Mouse (Mus musculus): Measurements from ENCODE around the gene Knstrn. TPM values are rescaled to one million over a fixed set of nuclear protein-coding genes. Genes with fewer than 3 reads are reported as not detected.

The Knstrn gene
- total RNA-seq, 4 experiments from 2014 or later, result 1.1 to 2.0 (median 1.5) TPM

DNA sequence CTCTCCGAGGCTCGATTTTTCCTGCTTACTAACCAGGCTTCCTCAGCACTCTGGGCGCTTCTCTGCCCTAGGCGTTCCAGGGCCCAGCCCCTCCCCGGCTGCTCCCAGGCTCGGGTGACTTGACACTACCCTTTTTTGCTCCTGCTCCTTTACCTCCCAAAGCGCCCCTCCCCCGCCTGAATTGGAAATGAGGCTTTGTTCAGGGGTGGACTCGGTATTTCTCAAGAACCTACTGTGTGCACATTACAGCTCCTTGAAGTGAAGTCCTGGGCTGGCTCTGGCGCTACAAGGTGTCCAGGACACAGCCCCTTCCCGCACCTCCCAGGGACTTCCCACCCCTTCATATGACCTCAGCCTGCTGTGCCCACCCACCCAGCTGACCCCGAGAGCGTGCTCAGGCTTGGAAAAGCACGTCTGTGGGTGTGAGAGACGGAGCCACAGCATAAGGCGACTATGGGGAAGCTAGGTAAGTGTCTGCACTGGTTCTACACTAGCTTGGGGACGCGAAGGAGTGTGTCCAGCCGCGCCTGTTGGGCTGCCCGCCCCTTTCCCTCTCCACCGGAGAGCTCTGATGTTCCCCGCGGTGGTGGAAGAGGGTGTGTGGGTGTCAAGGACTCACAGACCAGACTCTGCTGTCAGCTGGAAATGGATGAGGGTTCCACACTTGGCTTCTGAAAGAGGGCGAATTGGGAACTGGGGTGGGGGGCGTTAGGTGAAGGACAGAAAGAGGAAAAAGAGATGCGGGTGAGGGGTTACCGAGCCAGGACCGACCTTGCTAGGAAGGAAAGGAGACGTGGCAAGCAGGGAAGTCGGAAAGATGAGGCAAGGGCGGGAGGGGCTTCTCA is 86.4 kb downstream of the Knstrn start, which contains the start of gene Bahd1:
Gene Bahd1, plus strand, starts transcription at position 397 of the 845 bp plus-strand sequence.
- DNase-seq (ENCODE audit: low spot score in 2 of 2), result peak in 1 of 2 experiments; percentile 18

DNA sequence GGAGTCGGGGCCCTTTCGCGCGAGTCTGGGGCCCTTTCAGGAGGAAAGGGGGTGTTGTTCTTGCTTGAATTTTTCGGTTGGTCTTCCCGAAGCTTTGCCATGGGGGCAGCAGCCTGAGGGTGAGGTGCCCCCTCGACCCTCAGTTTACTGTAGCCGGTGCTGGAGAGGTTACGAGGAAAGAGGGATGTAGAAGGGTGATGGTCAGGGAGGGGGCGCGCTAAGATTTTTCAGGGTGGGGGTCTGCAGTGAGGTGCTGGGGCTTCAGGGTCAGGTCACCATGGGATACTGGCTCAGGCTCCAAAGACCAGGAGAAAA is 87.0 kb downstream of the Knstrn start:
- DNase-seq (ENCODE audit: low spot score in 2 of 2), result no peak

DNA sequence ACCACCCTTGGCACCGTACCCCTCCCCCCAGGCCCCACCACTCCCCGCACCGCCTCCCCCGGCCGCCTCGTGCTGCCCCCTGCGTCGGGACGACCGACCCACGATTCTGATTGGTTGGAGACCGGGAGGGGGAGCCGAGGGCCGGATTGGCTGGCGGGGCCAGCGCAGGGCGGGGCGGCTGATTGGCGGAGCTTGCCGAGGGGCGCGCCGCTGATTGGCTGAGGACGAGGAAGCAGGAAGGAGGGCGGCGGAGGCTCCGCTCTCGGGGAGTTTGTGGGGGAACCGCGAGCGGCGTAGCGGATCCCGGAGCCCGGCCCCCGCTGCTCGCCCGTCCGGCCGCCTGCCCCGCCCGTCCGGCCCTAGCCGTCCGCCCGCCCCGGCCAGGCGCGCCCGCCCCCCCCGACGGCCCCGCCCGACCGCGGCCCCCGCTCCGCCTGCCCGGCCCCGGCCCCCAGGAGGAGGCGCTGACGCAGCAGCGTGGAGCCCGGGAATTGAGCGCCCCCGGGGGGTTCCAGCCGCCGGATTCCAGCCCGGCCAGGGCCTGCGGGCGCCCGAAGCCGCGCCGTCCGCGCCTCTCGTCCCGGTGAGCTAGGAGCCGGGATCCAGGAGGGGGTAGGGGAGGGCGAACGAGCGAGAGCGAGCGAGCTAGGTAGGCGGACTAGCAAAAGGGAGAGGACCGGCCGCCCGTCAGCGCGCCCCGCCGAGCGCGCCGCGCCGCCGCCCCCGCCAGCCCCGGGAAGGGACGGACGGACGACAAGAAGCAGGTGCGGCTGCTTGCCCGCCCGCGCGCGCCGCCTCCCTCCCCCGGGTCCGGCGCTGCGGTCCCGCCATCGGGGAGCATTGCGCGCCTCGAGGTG is 87.6 kb downstream of the Knstrn start:
- DNase-seq (ENCODE audit: low spot score in 2 of 2), result peak; percentile 95 to 97

DNA sequence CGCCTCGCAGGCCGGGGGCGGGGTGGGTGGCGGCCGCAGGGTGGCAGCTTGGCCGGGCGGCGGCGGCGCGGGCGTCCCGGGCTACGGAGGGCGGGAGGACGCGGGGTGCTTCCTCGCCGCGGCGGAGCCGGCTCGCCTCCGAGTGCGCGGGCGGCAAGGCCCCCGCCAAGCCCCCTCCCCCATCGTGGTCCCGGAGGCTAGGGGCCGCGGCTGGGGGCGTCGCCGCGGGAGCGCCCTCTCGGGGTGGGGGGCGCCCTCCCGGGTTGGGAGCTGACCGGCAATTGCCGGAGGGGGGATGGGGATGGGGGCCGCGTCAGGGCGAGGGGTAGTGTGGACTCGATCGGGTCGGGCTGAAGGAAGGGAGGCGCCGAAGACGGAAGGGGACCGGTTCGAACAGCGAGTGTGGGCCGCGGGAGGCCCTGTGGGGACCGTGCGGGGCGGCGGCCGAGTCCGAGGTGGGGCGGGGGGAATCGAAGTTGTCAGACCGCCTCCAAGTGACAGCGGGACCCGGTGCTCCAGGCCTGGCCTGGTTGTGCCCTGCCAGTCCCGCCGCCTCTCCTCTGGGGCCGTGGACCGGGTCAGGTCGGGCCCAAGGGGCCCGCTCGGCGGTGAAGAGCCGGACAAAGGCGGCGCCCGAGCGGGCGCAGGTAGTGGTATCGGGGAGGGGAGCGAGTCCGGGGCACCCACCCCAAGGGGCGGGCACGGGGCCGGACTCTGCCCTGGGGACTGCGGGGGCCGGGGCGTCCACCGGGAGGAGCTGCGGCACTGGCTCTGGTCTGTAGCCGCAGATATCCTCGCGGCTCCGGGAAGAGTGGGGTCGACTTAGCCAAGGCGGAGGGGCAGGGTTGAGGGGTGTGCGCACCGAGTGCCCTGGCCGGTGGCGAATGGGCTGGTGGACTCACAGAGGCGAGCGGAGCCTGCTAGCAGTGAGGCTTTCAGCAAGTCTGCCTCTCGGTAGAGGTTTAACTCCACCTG is 88.5 kb downstream of the Knstrn start:
- DNase-seq (ENCODE audit: low spot score in 2 of 2), result no peak

DNA sequence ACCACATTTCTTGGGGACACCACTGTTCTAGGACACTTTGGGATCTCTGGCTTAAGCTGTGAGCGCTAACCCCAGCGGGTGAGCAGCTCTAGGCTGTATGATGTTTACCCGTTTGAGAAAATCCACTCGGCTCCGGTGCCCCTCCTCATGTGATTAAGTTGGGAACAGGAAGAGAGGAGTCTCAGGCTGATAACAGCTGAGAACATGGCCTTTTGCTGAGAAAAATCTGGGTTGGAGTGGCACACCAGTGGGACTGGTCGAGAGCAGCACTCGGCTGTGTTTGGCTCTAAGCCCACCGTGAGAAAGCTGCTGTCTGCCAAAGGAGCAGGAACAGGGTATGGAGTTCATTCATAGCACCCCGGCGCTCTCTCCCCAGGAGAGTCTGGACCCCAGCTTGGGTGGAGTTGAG is 89.5 kb downstream of the Knstrn start:
- no peak for DNase-seq (ENCODE audit: low spot score in 2 of 2)

Other genes with a start within 250 kb of the Knstrn start
- gene Bub1b, start 215.8 kb upstream of the Knstrn start, total RNA-seq (2022), result 1 to 10 TPM; 2.1 to 3.3 (median 2.3) TPM
- 10 to 100 TPM; 50.7 to 58.1 (median 54.1) TPM for gene Pak6, start 150.7 kb upstream of the Knstrn start, total RNA-seq (2022)
- gene Ankrd63, start 110.0 kb upstream of the Knstrn start, total RNA-seq (2022), result 10 to 100 TPM; 11.8 to 16.0 (median 12.9) TPM
- gene Plcb2, start 85.6 kb upstream of the Knstrn start, total RNA-seq (2022), result 1 to 10 TPM; 2.6 to 7.6 (median 4.7) TPM
- gene Inafm2, start 68.2 kb upstream of the Knstrn start, total RNA-seq (2022), result 10 to 100 TPM; 58.4 to 69.8 (median 63.7) TPM
- gene Ccdc9b, start 51.3 kb upstream of the Knstrn start, total RNA-seq (2022), result 1 to 10 TPM; 6.2 to 8.4 (median 6.6) TPM
- gene Phgr1, start 41.2 kb upstream of the Knstrn start, total RNA-seq (2022), result not detected
- gene Disp2, start 34.3 kb upstream of the Knstrn start, total RNA-seq (2022), result 100 to 1,000 TPM; 231 to 282 (median 253) TPM
- 100 to 1,000 TPM in 3 of 4 experiments, 10 to 100 TPM in 1; 98.7 to 127 (median 107) TPM for gene Ivd, start 48.0 kb downstream of the Knstrn start, total RNA-seq (2022)
- 10 to 100 TPM; 48.8 to 57.2 (median 54.9) TPM for gene Bahd1, start 86.4 kb downstream of the Knstrn start, total RNA-seq (2022)
- 1 to 10 TPM; 3.5 to 4.3 (median 3.8) TPM for gene Chst14, start 112.5 kb downstream of the Knstrn start, total RNA-seq (2022)
- gene Ccdc32, start 215.4 kb downstream of the Knstrn start, total RNA-seq (2022), result 10 to 100 TPM; 45.3 to 60.6 (median 53.9) TPM
- gene Rpusd2, start 220.8 kb downstream of the Knstrn start, total RNA-seq (2022), result 1 to 10 TPM; 7.4 to 9.4 (median 9.0) TPM
- under 1 TPM in 3 of 4 experiments, not detected in 1; 0.14 to 0.48 (median 0.29) TPM for gene Knl1, start 233.1 kb downstream of the Knstrn start, total RNA-seq (2022)

Measured in layer of hippocampus, adult 8-10 months (tissue).